Mouse (Mus musculus) ES-Bruce4 (cell line): ENCODE results near the gene Folr1. TPM values are rescaled to one million over a fixed set of nuclear protein-coding genes. Genes with fewer than 3 reads are reported as not detected.
A peak's percentile ranks its signal among the peaks of the same experiment; 100 is the strongest.

Experiments used
- H3K27ac ChIP-seq: 2 replicates; pipeline ENCODE4 v1.5.1; 2012; ENCODE audit warnings: low read length, inconsistent platforms; ENCODE audit not compliant: insufficient read depth
- H3K27me3 ChIP-seq: 2 replicates; pipeline ENCODE4 v1.6.1; 2012; ENCODE audit warnings: mild to moderate bottlenecking, low read length, inconsistent platforms; ENCODE audit not compliant: control insufficient read depth, poor library complexity, insufficient read depth, severe bottlenecking
- H3K36me3 ChIP-seq: 2 replicates; pipeline ENCODE4 v1.6.1; 2012; ENCODE audit warnings: inconsistent platforms, mild to moderate bottlenecking, low read length, moderate library complexity; ENCODE audit not compliant: control insufficient read depth, poor library complexity, insufficient read depth, severe bottlenecking
- H3K4me1 ChIP-seq: one replicate; pipeline ENCODE4 v1.8.1; 2011; ENCODE audit warnings: low read length; ENCODE audit not compliant: control insufficient read depth, insufficient read depth
- H3K4me3 ChIP-seq: 2 replicates; pipeline ENCODE4 v1.5.1; 2011; ENCODE audit warnings: low read depth, mild to moderate bottlenecking, low read length
- H3K9ac ChIP-seq: 2 replicates; pipeline ENCODE4 v1.6.1; 2012; ENCODE audit warnings: low read depth, mild to moderate bottlenecking, inconsistent platforms; ENCODE audit not compliant: poor library complexity, severe bottlenecking
- H3K9me3 ChIP-seq: replicated peaks from 2 replicates; pipeline ENCODE4 v1.6.1; 2012; ENCODE audit warnings: mild to moderate bottlenecking, low read length, inconsistent platforms; ENCODE audit not compliant: control insufficient read depth, poor library complexity, insufficient read depth, severe bottlenecking
- CTCF ChIP-seq: IDR thresholded peaks from one replicate; pipeline ENCODE4 v1.8.1; 2011; ENCODE audit warnings: low read depth, low read length
- EP300 ChIP-seq: IDR thresholded peaks from 2 replicates; pipeline ENCODE4 v1.6.1; 2011; ENCODE audit warnings: low read depth, low read length; ENCODE audit not compliant: insufficient read depth
- POLR2A ChIP-seq: IDR thresholded peaks from one replicate; pipeline ENCODE4 v1.8.1; 2011; ENCODE audit warnings: low read length; ENCODE audit not compliant: insufficient read depth
- polyA plus RNA-seq: library from polyadenylated mRNA; stranded (reverse); fragments of >200 nt; gene quantifications from 2 replicates; pipeline ENCODE4 v1.2.4, GENCODE M21; 2011; ENCODE audit warnings: low read depth; ENCODE audit not compliant: missing spikeins, insufficient read depth, insufficient read length

The Folr1 gene
- polyA plus RNA-seq, 1 experiment, result 54.6 TPM

DNA sequence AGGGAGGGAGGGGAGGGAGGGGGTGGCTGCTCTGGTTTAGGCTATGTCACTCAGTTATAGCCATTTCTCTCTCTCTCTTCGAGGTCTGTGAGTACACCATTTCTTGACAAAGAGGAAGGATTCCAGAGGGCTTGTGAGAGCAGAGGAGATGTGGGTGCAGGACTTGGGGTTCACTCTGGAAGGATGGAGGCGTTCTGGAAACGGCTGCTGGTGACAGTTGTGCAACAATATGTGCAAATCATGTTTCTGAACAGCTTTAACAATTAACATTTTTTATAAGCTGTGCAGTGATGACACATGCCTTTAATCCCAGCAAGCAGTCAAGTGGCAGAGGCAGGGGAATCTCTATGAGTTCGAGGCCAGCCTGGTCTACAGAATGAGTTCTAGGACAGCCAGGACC, 10.3 kb upstream of the Folr1 start:
- no peak for TF ChIP-seq CTCF
- no peak for TF ChIP-seq POLR2A
- TF ChIP-seq EP300, result no peak
- Histone ChIP-seq H3K4me1 (no peaks in the 10 kb centered on the region), H3K27ac (no peak overlapping the region), H3K36me3 (no peaks in the 10 kb centered on the region), H3K9ac (no peak overlapping the region), H3K27me3 (no peaks in the 10 kb centered on the region), H3K4me3 (no peak overlapping the region), H3K9me3 (no peaks in the 10 kb centered on the region)

DNA sequence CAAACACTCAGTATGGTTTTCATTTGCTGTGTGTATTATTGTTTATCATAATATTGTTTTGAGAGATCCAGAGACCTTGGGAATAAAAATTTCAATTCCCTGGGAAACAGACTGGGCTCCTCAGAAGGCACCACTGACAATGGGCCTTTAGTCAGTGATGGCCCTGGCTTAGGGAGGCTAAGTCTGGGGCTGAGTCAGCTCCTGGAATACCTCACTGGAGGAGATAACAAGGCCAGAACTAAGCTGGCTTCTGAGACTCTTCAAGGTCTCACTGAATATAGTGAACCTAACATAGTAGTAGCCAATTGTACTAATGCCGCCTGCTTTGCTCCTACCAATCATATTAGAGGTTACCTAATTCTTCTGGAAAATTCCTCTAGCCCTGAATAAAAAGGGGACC, 5.4 kb upstream of the Folr1 start:
- H3K27me3 ChIP-seq, result no peaks in the 10 kb centered on the region
- no peak overlapping the region for H3K27ac ChIP-seq
- no peaks in the 10 kb centered on the region for H3K4me1 ChIP-seq
- H3K9ac ChIP-seq, result no peak overlapping the region
- H3K9me3 ChIP-seq, result no peaks in the 10 kb centered on the region
- no peak overlapping the region for H3K4me3 ChIP-seq
- H3K36me3 ChIP-seq, result no peaks in the 10 kb centered on the region
- TF ChIP-seq POLR2A (no peak), CTCF (no peak), EP300 (no peak)

DNA sequence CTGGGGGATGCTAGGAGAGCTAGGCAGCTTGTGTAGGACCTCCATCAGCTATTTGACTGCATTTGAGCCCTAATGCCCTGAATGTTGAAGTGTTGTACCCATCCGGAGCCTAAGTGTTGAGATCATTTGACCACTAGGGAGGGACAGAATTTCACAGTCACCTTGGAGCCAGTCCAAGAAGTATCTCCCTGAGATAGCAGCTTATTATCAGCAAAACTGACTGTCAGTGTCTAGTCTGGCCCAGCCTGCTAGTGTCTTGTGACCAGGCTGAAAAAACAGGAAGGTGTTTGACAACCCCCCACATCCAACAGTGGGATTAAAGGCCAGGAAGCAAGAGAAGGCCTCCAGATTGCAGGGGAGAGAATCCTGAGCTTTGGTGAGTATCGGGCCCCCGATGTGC, 708 bp upstream of the Folr1 start:
- Histone ChIP-seq H3K36me3 (no peaks in the 10 kb centered on the region), H3K9ac (no peak overlapping the region), H3K9me3 (no peaks in the 10 kb centered on the region), H3K27me3 (no peaks in the 10 kb centered on the region), H3K4me1 (no peaks in the 10 kb centered on the region), H3K4me3 (no peak overlapping the region), H3K27ac (no peak overlapping the region)
- no peak for TF ChIP-seq POLR2A
- TF ChIP-seq EP300, result no peak
- TF ChIP-seq CTCF, result no peak

DNA sequence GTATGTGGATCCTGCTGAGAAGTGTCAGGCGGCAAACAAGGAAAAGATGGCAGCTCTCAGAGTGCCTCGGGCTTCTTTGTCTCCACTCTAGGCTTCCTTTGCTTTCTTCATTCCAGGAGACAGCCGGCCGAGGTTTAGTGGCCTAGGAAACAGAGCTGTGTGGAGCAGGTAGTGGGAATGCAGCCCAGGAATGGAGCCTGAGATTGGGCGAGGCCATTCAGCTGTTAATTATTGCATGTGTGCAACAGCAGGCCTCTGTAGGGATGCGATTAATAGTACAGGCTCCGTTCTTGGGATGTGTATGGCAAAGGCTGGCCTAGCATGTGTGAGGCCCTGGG, 1.5 kb downstream of the Folr1 start:
- Histone ChIP-seq H3K4me3 (peak overlapping the region; percentile 46), H3K36me3 (no peaks in the 10 kb centered on the region), H3K4me1 (no peaks in the 10 kb centered on the region), H3K9ac (peak overlapping the region; percentile 71), H3K9me3 (no peaks in the 10 kb centered on the region), H3K27me3 (no peaks in the 10 kb centered on the region), H3K27ac (peak overlapping the region; percentile 96)
- TF ChIP-seq EP300 (no peak), CTCF (no peak), POLR2A (no peak)

DNA sequence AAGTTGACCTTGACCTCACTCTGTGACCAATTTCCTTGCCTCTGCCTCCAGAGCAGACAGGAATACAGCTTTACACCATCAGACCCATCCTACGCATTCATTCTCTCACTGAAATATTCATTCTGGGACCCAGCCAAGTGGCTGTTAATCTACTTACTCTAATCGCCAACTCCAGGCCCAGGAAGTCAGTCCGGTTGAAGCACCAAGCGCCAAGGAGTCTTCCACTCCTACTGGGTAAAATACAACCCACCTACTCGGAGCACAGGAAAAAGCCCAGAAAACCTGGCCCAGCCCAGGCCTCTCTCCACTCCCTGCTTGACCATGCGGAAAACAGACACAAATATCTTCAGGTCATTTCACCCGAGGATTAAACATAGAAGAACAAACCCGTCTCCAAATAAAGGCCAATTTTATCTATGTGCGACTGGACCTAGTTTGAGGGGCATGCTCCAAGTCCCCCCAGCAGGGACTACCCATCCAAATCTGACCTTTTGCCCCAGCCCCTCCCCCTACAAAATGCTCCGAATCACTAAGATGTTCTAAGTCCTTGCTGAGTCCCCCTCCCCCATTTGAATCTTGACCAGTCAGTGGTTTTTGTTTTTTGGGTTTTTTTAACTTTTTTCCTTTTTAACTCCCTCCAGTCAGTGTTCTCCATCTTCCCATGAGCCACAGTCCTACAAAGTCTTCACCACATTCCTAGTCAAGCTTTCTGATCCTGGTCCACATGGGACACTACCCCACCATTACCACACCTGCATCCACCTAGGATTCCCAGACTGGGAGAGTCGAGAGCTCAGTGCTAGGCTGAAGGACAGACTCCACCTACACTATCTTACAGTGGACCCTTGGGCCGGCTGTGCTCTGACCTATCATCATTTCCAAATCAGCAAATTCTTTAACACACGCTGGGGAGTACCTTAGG, 2.1 kb downstream of the Folr1 start:
- H3K27me3 ChIP-seq, result no peaks in the 10 kb centered on the region
- peak overlapping the region; percentile 96 for H3K27ac ChIP-seq
- peak overlapping the region; percentile 46 for H3K4me3 ChIP-seq
- TF ChIP-seq POLR2A (no peak), EP300 (no peak), CTCF (no peak)
- H3K9me3 ChIP-seq, result no peaks in the 10 kb centered on the region
- H3K4me1 ChIP-seq, result peaks cover 2% of the 10 kb centered on the region
- H3K9ac ChIP-seq, result peak overlapping the region; percentile 71
- no peaks in the 10 kb centered on the region for H3K36me3 ChIP-seq

DNA sequence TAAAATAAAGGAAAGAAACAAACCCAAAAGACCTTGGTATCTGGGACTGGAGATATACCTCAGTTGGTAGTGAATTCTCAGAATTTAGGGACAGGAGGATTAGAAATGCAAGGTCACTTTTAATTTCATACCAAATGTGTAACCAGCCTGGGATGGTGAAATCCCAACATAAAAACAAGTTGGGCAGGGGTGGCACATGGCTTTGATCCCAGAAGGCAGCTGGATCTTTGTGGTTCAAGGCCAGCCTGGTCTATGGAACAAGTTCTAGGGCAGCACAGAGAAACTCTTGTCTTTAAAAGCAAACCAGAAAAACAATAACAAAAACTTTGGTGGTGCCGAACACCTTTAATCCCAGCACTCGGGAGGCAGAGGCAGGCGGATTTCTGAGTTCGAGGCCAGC, 3.1 kb downstream of the Folr1 start:
- no peaks in the 10 kb centered on the region for H3K9me3 ChIP-seq
- peaks cover 2% of the 10 kb centered on the region for H3K4me1 ChIP-seq
- H3K4me3 ChIP-seq, result peak overlapping the region; percentile 31; the same call in 1 of the 2 replicates
- H3K27ac ChIP-seq, result peak overlapping the region; percentile 96
- TF ChIP-seq EP300, result no peak
- no peak for TF ChIP-seq CTCF
- TF ChIP-seq POLR2A, result no peak
- peak overlapping the region; percentile 71 for H3K9ac ChIP-seq
- no peaks in the 10 kb centered on the region for H3K36me3 ChIP-seq
- H3K27me3 ChIP-seq, result no peaks in the 10 kb centered on the region
